Mouse (Mus musculus) cerebellum, adult 2 months (tissue): Measurements from ENCODE around the gene Ift122.

Source experiments
- CTCF ChIP-seq: fragments of 200-500 bp; IDR thresholded peaks from 2 replicates; pipeline ENCODE4 v1.5.1; 2011; ENCODE audit warnings: low read depth, mild to moderate bottlenecking, control low read depth, low read length, moderate library complexity, borderline replicate concordance; ENCODE audit not compliant: insufficient read depth
- POLR2A ChIP-seq: fragments of 200-500 bp; IDR thresholded peaks from 2 replicates; pipeline ENCODE4 v1.6.1; 2011; ENCODE audit warnings: low read length, control low read depth, borderline replicate concordance; ENCODE audit not compliant: insufficient read depth

DNA sequence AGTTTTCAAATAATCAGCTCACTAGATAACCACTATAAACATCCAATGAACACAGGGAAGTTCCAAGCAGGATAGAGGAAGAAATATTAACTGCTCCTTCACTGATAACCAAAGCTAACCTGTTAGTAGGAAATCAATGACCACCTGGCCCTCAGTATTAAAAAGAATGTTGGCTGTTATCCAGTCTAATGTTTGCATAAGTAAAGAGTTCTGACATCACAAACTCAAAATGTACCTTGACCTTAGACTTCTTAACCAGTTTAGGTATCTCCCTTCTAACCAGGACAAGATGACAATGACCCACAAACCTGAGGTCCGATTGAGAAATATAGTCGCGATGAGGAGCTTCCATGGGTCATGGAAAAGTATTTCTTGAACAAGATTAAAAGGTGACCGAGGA, 8.3 kb upstream of the Ift122 start:
- no peak for TF ChIP-seq POLR2A
- TF ChIP-seq CTCF = no peak
